Mouse (Mus musculus) CH12.LX (cell line): ENCODE data around the gene Syt8. TPM values are rescaled to one million over a fixed set of nuclear protein-coding genes. Genes with fewer than 3 reads are reported as not detected.

Experiments
- DNase-seq: peaks from one replicate; pipeline ENCODE4 v3.0.0-alpha.2; 2013; ENCODE audit errors: extremely low read depth
- H3K27ac ChIP-seq: 2 replicates; pipeline ENCODE4 v1.5.1; 2012; ENCODE audit warnings: low read depth, mild to moderate bottlenecking, control low read depth, moderate library complexity; ENCODE audit not compliant: insufficient read depth
- H3K27me3 ChIP-seq: replicated peaks from 2 replicates; pipeline ENCODE3; 2012; ENCODE audit warnings: inconsistent platforms
- H3K36me3 ChIP-seq, 2 experiments: replicated peaks in 1 of 2; 2 replicates each; pipeline versions ENCODE3 to v1.6.1; 2012; ENCODE audit warnings: inconsistent platforms in 1 of 2, low read length in 1 of 2, mild to moderate bottlenecking in 1 of 2, mixed read lengths in 1 of 2, moderate library complexity in 1 of 2; ENCODE audit not compliant: control insufficient read depth in 1 of 2, insufficient read depth in 1 of 2
- H3K4me1 ChIP-seq, 2 experiments: 2 replicates each; pipeline ENCODE4 v1.6.1; 2012; ENCODE audit warnings: inconsistent platforms in 1 of 2, moderate library complexity in 1 of 2; ENCODE audit not compliant: insufficient read depth in 2 of 2, control insufficient read depth in 1 of 2
- H3K4me2 ChIP-seq: 2 replicates; pipeline ENCODE4 v1.6.1; 2012; ENCODE audit warnings: low read depth, mild to moderate bottlenecking, control low read depth; ENCODE audit not compliant: poor library complexity, insufficient read depth, severe bottlenecking
- H3K4me3 ChIP-seq, 3 experiments: fragments of 150-350 bp in 1 of 3; sonication (generic) in 1 of 3; replicated peaks in 1 of 3; 2 replicates each; pipeline versions ENCODE3 to v1.5.1; 2011 to 2012; ENCODE audit warnings: low read depth in 2 of 3, low read length in 2 of 3, mild to moderate bottlenecking in 2 of 3, moderate library complexity in 2 of 3, control low read depth in 1 of 3, improper control_type of control experiment in 1 of 3, inconsistent platforms in 1 of 3, mixed read lengths in 1 of 3; ENCODE audit not compliant: poor library complexity in 1 of 3
- H3K79me2 ChIP-seq: replicated peaks from 2 replicates; pipeline ENCODE4 v1.6.1; 2012; ENCODE audit warnings: mild to moderate bottlenecking, moderate library complexity; ENCODE audit not compliant: control insufficient read depth, poor library complexity, insufficient read depth, severe bottlenecking; ENCODE audit errors: extremely low read depth
- H3K9ac ChIP-seq: 2 replicates; pipeline ENCODE4 v1.6.1; 2012; ENCODE audit warnings: low read depth, mild to moderate bottlenecking, control low read depth, moderate library complexity; ENCODE audit not compliant: insufficient read depth
- H3K9me3 ChIP-seq: replicated peaks from 2 replicates; pipeline ENCODE3; 2012; ENCODE audit warnings: low read length, inconsistent platforms, mixed read lengths
- BHLHE40 ChIP-seq: IDR thresholded peaks from 2 replicates; pipeline ENCODE4 v1.6.1; 2011; ENCODE audit warnings: mild to moderate bottlenecking, low read depth, low read length, improper control_type of control experiment
- CHD2 ChIP-seq: IDR thresholded peaks from 2 replicates; pipeline ENCODE4 v1.6.1; 2011; ENCODE audit warnings: low read length, improper control_type of control experiment
- EP300 ChIP-seq: IDR thresholded peaks from 2 replicates; pipeline ENCODE4 v1.6.1; 2011; ENCODE audit warnings: low read length, improper control_type of control experiment
- JUN ChIP-seq: IDR thresholded peaks from 2 replicates; pipeline ENCODE4 v1.6.1; 2011; ENCODE audit warnings: low read depth, mild to moderate bottlenecking, low read length, improper control_type of control experiment, moderate library complexity; ENCODE audit not compliant: insufficient read depth
- MAFK ChIP-seq: IDR thresholded peaks from 2 replicates; pipeline ENCODE4 v1.6.1; 2011; ENCODE audit warnings: low read length, improper control_type of control experiment; ENCODE audit not compliant: insufficient replicate concordance
- MAX ChIP-seq: IDR thresholded peaks from 2 replicates; pipeline ENCODE4 v1.6.1; 2011; ENCODE audit warnings: low read length, improper control_type of control experiment
- MAZ ChIP-seq: IDR thresholded peaks from 2 replicates; pipeline ENCODE4 v1.6.1; 2012; ENCODE audit warnings: low read depth, mild to moderate bottlenecking, inconsistent platforms, low read length, improper control_type of control experiment, moderate library complexity
- MEF2A ChIP-seq: IDR thresholded peaks from 2 replicates; pipeline ENCODE4 v1.6.1; 2014; ENCODE audit warnings: low read depth, mild to moderate bottlenecking, inconsistent platforms, low read length, improper control_type of control experiment, borderline replicate concordance
- MXI1 ChIP-seq: IDR thresholded peaks from 2 replicates; pipeline ENCODE4 v1.6.1; 2011; ENCODE audit warnings: mild to moderate bottlenecking, low read depth, low read length, improper control_type of control experiment
- MYC ChIP-seq: IDR thresholded peaks from 2 replicates; pipeline ENCODE4 v1.6.1; 2011; ENCODE audit warnings: low read depth, mild to moderate bottlenecking, improper control_type of control experiment, low read length
- NELFE ChIP-seq: IDR thresholded peaks from 2 replicates; pipeline ENCODE4 v1.6.1; 2011; ENCODE audit warnings: low read depth, low read length, improper control_type of control experiment
- RAD21 ChIP-seq: IDR thresholded peaks from 2 replicates; pipeline ENCODE4 v1.6.1; 2011; ENCODE audit warnings: low read depth, mild to moderate bottlenecking, low read length, improper control_type of control experiment, moderate library complexity
- RCOR1 ChIP-seq: conservative IDR thresholded peaks from 2 replicates; pipeline ENCODE4 v1.6.1; 2012; ENCODE audit warnings: low read depth, mild to moderate bottlenecking, inconsistent platforms, low read length, improper control_type of control experiment
- TCF12 ChIP-seq: IDR thresholded peaks from 2 replicates; pipeline ENCODE4 v1.6.1; 2014; ENCODE audit warnings: low read depth, mild to moderate bottlenecking, inconsistent platforms, low read length, improper control_type of control experiment
- UBTF ChIP-seq: IDR thresholded peaks from 2 replicates; pipeline ENCODE4 v1.6.1; 2012; ENCODE audit warnings: low read depth, mild to moderate bottlenecking, inconsistent platforms, low read length, improper control_type of control experiment, moderate library complexity
- USF1 ChIP-seq: IDR thresholded peaks from 2 replicates; pipeline ENCODE4 v1.6.1; 2014; ENCODE audit warnings: low read depth, mild to moderate bottlenecking, inconsistent platforms, low read length, improper control_type of control experiment
- USF2 ChIP-seq: conservative IDR thresholded peaks from 2 replicates; pipeline ENCODE4 v1.6.1; 2011; ENCODE audit warnings: low read depth, low read length, improper control_type of control experiment
- ZC3H11A ChIP-seq: IDR thresholded peaks from 2 replicates; pipeline ENCODE4 v1.6.1; 2012; ENCODE audit warnings: low read depth, mild to moderate bottlenecking, inconsistent platforms, low read length, improper control_type of control experiment
- dilution Hi-C: fragments of 300-500 bp; cut with MboI; formaldehyde crosslinking; loops from 2 replicates; pipeline ENCODE4 v1.14.3; 2020; ENCODE audit warnings: low sequenced_read_pairs; ENCODE audit not compliant: extremely low pct_unique_long_range_greater_than_20kb, extremely low pct_ligation_motif_present
- in situ Hi-C: fragments of 300-500 bp; cut with MboI; formaldehyde crosslinking; loops from 3 replicates; pipeline ENCODE4 v1.14.3; 2019; ENCODE audit warnings: low sequenced_read_pairs, low pct_ligation_motif_present, low pct_unique_long_range_greater_than_20kb, mixed read lengths
- polyA plus RNA-seq: library from polyadenylated mRNA; unstranded; fragments of >175 nt; gene quantifications from 2 replicates; pipeline ENCODE4 v1.2.1, GENCODE M21; 2012; ENCODE audit warnings: low read depth; ENCODE audit not compliant: insufficient read length
- total RNA-seq, 2 experiments: library from RNA; depleted of rRNA; stranded (reverse); fragments of 300-350 nt in 1 of 2; fragments of >200 nt in 1 of 2; gene quantifications; 2 replicates each; pipeline ENCODE4 v1.2.3; 2012 to 2014

Gene Syt8
- total RNA-seq (2012; rRNA removed) (not detected in 2 replicates), total RNA-seq (2014; rRNA removed) (not detected in 2 replicates), polyA plus RNA-seq (not detected in 2 replicates)

DNA sequence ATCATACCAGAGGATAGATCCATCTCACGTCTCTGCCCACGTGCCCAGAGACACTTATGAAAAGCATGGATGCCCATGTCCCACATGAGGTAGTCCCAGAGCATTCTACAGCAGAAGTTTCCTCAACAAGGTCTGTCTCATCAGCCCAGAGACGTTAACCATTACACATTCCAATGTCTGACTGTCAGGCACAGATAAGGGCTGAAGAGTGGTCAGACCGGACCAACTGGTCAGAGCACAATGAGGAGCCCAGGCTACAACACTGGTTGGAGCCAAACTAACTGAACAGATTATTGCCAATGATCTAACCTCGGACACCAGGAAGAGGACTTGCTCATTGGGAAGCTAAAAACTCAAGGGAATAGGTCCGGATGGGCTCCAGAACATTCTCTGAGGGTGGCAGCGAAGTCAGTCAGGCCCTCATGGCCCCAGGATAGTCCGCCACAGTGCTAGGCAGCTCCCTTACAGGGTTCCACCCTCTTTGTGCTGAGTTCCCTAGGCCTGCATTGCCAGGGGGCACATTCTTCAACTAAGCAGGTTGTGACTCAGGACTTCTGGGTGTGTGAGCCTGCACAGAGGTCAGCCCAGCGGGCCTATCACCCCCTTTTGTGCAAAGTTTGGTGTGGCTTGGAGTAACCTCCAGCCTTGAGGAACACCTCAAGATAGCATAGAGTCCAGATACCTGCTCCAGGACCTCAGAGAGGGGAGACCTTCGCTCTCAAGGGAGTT, at the start of gene Syt8:
Gene Syt8, plus strand, starts transcription at position 714 of the 729 bp plus-strand sequence.
- H3K4me2 ChIP-seq: no peak within 1 kb of the TSS
- dilution Hi-C loops (no loop called here), in situ Hi-C loops (no loop called here)
- no peak within 1 kb of the TSS for H3K27ac ChIP-seq
- H3K36me3 ChIP-seq: no peaks in the 10 kb centered on the region
- no peak for DNase-seq
- no peaks in the 10 kb centered on the region; a peak in 1 of 4 replicates for H3K4me1 ChIP-seq
- H3K27me3 ChIP-seq: peaks cover 14% of the 10 kb centered on the region
- no peak within 1 kb of the TSS for H3K9ac ChIP-seq
- no peaks in the 10 kb centered on the region for H3K9me3 ChIP-seq
- H3K79me2 ChIP-seq: no peaks in the 10 kb centered on the region
- TF ChIP-seq UBTF: no peak
- TF ChIP-seq MXI1: no peak
- no peak for TF ChIP-seq MAX
- no peak for TF ChIP-seq RAD21
- no peak for TF ChIP-seq JUN
- no peak for TF ChIP-seq MYC
- no peak within 1 kb of the TSS for H3K4me3 ChIP-seq

DNA sequence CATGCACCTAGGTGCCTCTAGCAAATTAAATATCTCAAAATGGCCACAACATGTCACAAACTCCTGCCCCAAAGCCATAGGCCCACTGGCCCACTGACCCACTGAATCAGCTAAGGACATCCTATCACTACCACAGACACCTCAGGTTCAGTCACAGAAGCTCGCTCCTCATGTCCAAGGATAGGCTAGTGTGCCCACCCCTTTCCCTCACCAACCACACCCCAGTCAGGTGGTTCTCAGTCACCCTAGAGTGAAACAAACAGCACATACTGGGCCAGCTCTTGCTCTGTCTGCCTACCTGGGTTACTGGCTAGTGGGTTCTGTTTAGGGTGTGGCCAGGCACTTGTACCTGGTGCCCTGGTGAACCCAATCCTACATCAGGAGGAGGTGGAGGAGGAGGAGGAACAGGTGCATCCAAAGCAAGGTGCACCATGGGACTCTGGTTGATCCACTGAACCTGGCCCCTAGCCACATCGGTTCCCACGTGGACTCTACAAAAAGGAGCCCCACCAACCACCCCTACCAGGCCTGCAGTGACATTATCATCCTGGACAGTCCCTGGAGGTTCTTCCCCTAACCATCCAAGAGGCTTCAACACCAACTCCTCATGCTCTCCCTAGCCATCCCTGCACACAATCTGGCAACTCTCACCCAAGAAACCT, 48.8 kb upstream of the Syt8 start:
- Histone ChIP-seq H3K36me3 (peaks cover 41 to 51% of the 10 kb centered on the region in 2 experiments), H3K27ac (no peak overlapping the region)

More for the DNA sequence above, 48.8 kb upstream of the Syt8 start:
- peaks cover 9% of the 10 kb centered on the region for H3K79me2 ChIP-seq
- H3K4me2 ChIP-seq: no peak overlapping the region
- H3K27me3 ChIP-seq: no peaks in the 10 kb centered on the region
- H3K9ac ChIP-seq: no peak overlapping the region
- dilution Hi-C loops (no loop called here), in situ Hi-C loops (loop anchor here (5.0 kb wide), 1 partner anchor 34 kb away; no protein-coding TSS in a partner anchor)
- H3K4me1 ChIP-seq: peaks cover 14 to 32% of the 10 kb centered on the region in 2 experiments
- H3K9me3 ChIP-seq: no peaks in the 10 kb centered on the region
- TF ChIP-seq RAD21 (no peak), BHLHE40 (no peak), USF1 (no peak), MYC (no peak), CHD2 (no peak), MAX (no peak), ZC3H11A (no peak), NELFE (no peak), MAZ (no peak), EP300 (no peak), USF2 (no peak), MEF2A (no peak), MAFK (no peak), RCOR1 (no peak), UBTF (no peak), TCF12 (no peak)
- no peak for DNase-seq
- H3K4me3 ChIP-seq: no peak overlapping the region
